Mouse (Mus musculus): ENCODE data around the gene Ahdc1.

The Ahdc1 gene

GRCm38 (mm10) chr4:133039116-133039819, 28.2 kb downstream of the Ahdc1 start:
- peak; percentile 72 for DNase-seq (ENCODE audit: low read depth, low spot score)

DNA sequence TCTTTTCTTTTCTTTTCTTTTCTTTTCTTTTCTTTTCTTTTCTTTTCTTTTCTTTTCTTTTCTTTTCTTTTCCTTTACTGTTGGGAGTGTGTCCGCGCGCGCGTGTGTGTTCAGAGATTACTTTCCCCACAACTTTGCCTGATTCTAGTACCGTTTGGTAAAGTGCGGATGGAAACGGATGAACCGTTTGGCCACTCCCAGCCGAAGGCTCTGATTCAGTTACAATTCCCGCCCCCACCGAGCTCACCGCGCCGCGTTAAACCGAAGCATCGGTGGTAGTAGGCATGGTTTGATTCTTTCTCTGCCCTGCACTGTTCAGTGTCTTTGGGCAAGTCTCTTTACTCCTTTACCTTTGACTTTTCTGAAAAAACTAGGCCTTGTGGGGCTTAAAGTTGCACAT, 28.8 kb downstream of the Ahdc1 start:
- DNase-seq (ENCODE audit: low read depth, low spot score), result peak; percentile 65

- peak; percentile 87 for DNase-seq (ENCODE audit: low read depth, low spot score)
Observed at GRCm38 (mm10) chr4:133040241-133040904, 29.3 kb downstream of the Ahdc1 start.

DNA sequence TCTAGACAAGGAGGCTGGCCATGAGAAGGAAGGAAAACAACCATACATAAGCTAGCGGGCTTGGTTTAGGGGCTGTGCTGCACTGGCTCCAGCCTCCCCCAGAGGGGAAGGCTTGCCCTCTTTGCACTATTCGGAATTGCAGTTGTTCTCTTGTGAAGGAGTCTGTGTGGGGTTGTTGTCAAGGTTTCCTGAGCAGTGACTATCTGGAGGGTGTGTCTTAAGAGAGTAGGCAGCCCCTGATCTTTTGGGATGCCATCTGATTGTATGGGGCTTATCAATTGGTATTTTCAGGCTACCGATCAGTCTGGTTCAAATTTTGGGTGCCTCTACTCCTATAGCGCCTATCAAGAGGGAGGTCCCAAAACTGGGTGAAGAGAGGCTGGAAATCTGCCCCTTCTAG, 31.2 kb downstream of the Ahdc1 start:
- no peak for DNase-seq (ENCODE audit: low read depth, low spot score)

DNA sequence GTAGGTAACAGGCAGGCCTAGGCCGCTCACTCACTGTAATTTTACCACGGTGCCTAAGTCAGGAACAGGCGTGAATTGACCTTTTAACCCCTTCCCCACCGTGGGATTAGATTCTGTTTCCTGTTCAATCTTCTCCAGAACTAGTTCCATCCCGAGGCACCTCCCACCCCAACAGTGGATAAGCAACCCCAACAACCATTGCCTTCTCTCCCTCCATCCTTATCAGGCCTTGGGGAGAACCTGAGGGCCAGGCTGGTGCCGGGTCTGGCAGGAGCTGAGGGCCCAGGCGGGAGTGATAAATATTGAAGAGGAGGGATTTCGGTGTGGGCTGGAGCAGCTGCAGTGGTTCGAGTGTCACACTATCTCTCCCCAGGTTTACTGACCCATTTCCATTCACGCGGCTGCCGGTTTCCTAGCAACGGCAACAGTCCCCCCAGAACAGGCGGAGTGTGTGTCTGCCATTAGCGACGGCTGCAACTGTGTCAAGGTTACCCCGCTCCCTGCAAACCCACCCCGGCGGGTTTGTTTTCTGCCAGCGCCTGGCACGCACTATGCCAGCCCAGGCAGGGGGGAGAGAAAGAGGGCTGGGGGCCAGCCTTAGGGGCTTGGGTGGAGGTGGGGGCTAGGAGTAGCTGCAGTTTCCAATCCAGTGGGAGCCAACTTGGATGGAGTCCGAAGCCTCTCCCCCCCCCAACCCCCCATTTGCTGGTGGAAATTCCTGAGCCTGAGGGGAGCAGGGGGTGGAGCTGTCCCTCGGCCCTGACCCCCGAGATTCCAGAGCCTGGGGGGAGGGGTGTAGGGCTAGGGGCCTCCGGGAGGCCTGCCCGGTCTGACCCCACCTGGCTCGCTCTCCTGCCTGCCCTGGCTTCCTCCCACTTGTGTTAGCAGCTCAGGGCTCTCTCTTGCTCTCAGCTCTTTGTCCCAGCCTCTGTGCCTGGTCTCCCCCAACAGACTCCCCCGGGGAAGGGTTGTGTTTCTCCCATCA, 31.9 kb downstream of the Ahdc1 start:
- no peak for DNase-seq (ENCODE audit: low read depth, low spot score)

DNA sequence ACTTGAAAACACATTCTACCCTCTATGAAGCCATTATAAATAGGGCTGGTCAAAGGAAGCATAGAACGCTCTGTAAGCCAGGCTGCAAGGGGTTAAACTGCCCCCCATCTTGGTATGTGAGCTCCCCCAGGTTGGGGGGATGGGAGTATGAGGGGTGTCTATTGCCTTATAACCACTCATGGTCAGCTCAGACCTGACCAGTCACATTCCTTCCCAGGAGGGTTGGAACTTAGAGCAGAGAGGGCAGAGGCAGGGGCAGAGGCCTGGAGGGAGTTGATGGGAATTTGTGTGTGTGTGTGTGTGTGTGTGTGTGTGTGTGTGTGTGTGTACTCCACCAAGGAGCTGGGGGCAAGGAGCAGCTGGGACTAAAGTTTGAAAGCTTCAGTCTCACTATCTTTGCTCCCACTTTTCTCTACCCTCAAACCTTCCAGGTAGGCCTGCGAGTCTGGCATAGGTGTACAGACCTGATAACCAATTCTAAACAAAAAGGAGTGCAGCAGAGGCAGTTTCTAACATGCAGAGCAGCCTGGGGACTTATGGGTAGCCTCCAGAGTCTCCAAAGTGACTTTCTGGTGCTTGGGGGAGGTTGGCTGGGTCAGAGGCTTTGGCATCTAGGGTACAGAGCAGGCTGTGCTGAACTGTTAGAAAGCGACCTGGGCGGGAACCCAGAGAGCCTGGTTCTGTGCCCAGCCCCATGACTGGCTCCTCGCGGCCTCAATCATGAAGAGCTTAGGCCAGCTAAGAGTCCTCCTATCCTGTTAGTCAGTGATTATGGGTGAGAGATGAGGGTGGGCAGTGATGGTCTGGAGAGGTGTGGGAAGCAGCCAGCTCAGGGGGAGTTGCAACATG, 33.0 kb downstream of the Ahdc1 start:
- DNase-seq (ENCODE audit: low read depth, low spot score), result no peak

DNA sequence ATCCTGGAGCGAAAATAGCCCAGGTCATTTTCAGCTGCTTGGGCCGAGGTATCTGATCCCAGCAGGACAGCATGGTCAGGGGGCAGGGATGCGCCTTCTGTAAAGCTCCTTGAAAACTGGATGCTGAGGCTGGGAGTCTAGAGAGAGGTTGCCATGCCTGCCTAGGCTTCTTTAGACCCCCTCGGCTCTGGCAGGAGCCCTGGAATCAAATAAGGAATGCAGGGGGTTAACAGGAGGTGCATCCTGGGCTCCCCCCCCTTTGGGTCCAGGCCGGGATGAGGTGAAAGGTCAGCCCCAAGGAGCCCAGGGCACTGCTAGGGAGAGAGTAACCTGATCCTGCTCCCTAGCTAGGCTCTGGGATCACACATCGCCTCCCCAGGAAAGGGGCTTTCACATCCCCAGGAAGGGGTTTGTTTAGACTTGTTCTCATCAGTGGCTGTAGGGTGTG, 33.6 kb downstream of the Ahdc1 start:
- DNase-seq (ENCODE audit: low read depth, low spot score), result no peak

DNA sequence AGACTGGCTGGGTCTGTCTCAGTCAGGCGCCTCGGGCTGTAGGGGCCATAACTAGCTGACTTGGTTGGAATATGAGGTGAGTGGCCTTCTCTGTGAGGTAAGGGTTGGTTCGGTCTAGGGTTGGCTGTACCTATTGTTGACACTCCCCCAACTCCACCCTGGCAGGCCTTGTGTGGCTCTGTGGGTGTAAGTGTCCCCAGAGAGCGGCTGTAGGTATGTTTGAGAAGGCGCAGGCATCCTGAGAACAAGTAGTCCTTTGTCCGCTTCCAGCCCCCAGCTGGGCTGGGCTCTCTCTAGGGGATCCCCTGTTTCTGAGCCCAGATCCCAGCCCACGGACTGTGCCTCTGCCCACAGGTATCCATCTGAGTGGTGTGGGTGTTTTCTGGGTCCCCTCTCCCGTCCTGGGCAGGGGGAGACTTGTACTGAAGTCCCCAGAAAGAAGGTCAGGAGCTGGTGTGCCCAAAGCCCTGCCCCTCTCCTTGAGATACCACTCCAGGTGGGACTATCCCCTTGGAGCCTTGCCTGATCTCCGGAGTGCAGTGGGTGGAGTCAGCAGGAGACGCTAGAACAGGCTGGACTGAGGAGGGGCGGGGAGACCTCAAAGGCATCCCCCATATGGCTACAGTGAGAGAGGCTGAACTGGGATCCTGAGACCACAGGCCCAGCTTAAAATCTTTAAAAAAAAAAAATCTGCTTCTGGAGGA, 34.9 kb downstream of the Ahdc1 start:
- DNase-seq (ENCODE audit: low read depth, low spot score), result peak; percentile 67

DNA sequence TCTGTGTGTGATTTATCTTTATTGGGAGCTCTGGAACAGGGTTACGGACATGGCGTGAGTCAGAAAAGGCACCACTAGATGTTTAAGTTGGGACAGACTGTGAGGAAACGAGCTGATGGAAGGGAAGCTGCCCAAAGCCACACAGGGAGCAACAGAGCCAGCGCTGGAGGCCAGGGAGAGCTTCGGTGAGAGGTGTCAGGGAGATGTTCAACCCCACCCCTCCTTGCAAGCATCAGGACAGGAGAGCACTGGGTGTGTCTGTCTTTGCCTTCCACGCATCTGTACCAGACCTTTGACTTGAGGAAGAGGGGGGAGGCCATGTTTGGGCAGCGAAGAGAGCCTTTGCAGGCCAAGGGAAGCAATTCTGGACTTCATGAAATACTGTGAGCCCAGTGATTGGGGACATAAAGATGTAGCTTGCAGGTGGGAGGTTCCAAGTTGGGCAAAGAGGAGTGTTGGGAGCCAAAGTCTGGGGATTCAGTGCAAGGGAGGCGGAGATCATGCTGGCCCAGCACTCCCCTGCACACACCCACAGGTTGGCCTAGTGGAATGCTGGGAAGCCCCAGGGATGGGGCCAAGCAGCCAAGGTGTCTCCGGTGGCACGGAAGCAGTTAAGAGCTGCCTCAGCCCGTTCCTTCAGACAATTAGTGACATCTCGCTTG, 35.8 kb downstream of the Ahdc1 start:
- peak; percentile 60 for DNase-seq (ENCODE audit: low read depth, low spot score)

DNA sequence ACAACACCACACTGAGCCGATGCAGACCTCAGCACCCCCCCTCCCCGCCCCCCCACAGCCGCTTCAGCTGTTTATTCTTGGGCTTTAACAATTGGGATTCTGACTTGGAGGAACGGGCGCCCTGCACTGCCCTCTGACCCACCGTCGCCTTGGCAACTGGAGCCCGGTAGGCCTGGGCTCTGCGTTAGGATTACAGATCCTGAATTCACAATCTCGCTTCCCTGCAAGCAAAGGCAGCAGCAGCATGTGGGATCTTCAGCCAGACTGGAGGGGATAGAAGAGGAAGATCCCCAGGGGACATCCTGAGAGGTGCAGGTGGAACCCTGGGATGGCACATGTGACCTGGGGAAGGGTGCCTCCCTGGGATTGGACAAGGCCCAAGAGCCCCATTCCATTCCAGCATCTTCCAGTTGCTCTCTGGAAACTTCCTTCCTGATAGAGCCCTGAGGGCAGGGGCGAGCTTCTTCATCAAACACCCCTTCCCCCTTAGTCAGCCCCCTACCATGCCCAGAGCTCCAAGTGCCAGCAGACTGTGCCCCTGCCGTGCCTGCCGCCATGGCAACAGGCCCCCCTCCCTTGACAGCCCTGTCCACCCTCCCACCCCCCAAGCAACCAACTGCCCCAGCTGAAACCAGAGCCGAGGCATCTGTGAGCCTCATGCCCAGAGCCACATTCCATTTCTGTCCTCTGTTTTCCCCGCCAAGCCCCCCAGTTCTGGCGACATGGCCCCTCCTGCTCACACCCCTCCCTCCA, 36.5 kb downstream of the Ahdc1 start:
- DNase-seq (ENCODE audit: low read depth, low spot score), result no peak

DNA sequence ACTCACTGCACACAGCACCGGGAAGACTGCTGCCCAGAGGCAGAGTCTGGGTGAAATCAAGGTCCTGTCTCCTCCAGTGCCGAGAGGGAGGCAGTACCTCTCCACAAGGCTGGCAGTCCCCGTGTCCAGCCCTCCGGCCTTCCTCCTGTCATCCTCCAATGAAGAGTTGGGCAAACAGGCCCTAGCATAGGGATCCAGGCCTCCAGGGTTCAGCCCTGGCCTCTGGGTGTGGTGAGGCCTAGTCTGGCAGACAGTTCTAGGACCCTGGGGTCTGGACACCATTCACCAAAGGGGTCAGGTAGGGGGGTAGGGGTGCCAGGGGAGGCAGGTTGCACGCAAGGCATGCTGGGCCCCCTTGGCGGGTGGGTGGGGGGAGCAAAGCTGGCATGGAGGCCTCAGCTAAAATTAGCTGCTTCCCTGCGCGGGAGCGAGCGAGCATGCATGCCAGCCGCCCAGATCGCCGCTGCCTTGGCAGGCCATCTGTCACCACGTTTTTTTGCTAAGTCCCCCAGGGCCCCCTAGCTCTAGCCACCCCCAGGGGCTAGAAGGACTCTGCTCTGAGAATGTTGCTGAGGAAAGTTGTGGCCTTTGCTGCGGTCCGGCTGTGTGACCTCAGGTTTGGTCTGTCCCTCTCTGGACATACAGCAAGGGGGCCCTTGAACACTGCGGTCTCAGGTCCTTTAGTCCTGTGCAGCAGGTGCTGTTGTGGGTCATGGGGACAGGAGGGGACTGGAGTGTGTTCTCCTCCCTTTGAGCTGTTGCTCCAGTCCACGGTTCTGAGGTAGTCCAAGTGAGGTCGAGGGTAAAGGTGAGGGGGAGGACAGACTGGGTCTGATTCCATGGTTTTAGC, 38.2 kb downstream of the Ahdc1 start:
- DNase-seq (ENCODE audit: low read depth, low spot score), result no peak

DNA sequence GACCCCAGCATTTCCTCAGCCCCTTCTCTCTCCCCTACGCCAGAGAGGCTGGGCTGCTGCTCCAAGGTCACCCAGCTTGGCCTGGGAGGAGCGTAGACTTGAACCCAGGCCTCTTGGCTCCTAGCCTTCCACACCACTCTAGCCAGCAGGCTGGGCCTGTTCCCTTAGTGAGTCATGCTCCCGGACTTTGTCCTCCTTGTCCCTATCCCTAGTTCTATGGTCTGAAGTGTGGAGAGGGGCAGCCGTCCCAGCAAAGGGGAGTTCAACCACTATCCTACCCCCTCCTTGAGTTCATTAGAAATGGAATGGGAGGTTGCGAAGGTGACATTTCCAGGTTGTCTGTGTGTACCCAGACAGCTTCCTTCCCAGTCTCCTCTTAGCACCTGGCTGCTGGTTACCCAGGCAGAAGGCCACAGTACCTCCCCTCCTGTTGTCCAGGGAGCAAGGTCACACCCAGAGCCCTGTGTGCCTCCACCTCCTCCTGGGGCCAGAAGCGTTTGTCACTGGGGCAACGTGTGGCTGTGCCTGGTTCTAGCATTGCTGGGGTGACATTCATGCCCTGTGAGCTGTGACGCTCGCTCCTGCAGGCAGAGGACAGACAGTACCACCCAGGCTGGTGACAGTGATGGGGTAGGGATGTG, 39.3 kb downstream of the Ahdc1 start:
- DNase-seq (ENCODE audit: low read depth, low spot score), result no peak

- no peak for DNase-seq (ENCODE audit: low read depth, low spot score)
Observed at GRCm38 (mm10) chr4:133050837-133051549, 39.9 kb downstream of the Ahdc1 start.

GRCm38 (mm10) chr4:133051550-133051865, 40.4 kb downstream of the Ahdc1 start:
- DNase-seq (ENCODE audit: low read depth, low spot score), result no peak

DNA sequence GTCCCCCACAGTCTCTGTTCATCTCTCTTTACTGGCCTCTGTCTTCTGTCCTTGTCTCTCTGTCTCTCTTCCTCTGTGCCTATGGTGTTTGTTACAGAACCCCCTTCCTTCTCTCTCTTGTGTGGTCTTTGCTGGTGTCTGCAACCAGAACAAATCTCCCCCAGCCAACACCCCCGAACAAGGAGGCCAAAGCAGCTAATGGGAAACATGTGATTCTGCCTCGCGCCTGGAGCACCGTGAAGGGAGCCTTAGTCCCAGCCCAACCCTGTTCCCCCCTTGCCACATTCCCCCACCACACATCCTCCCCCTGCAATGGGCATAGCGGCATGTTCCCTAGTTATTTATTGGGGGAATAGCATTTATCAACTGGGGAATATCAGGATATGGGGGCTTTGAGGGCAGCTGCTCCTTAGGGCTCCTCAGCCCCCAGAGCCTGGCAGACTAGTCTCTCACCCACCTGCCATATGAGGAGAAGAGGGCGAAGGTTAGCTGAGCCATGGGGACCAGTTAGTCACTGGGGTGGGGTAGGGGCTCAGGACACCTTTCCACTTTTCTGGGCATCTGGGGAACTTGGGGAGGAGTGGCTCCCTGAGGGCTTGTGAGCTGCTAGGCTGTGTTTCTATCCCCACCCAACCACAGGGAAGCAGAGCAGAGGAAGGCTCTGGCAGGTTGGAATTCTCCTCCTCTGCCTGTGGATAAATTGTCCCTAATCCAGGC, 41.1 kb downstream of the Ahdc1 start:
- DNase-seq (ENCODE audit: low read depth, low spot score), result no peak

DNA sequence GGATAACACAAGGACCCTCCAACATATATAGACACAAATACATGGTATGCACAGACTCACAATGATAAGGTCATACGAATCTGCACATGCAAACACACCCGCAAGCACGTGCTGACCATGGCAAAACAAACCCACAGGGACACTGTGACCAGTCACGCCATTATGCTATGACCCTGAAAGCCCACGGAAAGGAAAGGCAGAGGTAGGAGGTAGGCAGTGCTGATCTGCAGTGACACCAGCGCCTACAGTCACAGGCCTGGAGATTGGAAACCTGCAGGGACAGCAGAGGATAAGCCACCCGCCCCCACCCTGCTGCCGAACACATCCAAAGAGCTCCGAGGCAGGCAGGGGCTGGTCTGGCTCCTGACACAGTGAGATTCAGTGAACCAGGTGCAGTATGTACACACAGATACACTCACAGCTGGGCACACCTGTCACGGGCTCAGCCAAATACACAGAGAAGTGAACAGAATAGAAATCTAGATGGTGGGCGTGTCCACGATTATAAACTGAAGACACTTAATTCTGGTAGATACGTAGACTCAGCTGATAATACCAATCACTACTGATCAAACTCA, 42.0 kb downstream of the Ahdc1 start:
- no peak for DNase-seq (ENCODE audit: low read depth, low spot score)
